8 mouse cellular contexts compared by ENCODE assay signal in the genomic region with DNA sequence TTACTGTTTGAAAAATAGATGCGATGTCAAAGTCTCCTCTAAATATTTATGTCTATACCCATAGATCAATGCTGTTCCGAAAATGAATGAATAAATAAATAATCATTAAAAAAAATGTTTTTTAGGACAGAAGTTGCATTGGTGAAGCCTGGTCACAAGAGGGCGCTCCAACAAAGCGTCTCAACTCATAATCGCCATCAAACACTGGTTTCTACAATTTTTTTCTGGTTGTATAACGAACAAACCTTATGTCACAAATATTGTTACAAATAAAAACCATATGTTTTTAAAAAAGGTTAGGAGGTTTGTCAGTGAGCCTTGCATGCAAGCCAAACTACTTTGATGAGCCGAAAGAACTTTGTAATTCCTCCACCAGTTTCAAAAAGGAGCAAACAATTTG. TPM values are rescaled to one million over a fixed set of nuclear protein-coding genes. Genes with fewer than 3 reads are reported as not detected.
DNase-seq lines count a peak whose midpoint lies in the region; ATAC-seq and TF ChIP-seq lines count a peak whose summit lies in the region.

No protein-coding gene starts in this region.

- H3K9me3 ChIP-seq in kidney, embryonic 14.5 days (ENCODE audit: control insufficient read depth, low read length), result no peaks in the 10 kb centered on the region
- H3K9me3 ChIP-seq in ES-Bruce4 (replicated peaks; ENCODE audit: control insufficient read depth, insufficient read depth, low read length, poor library complexity, severe bottlenecking), result no peaks in the 10 kb centered on the region

- no peaks in the 10 kb centered on the region for H3K4me1 ChIP-seq in kidney, embryonic 14.5 days (ENCODE audit: control insufficient read depth, insufficient read depth, low read length)
- H3K4me1 ChIP-seq in ES-Bruce4 (ENCODE audit: control insufficient read depth, insufficient read depth, low read length), result no peaks in the 10 kb centered on the region

- no peak overlapping the region for H3K4me2 ChIP-seq in kidney, embryonic 14.5 days (replicated peaks; ENCODE audit: low read depth, low read length)

- ATAC-seq in kidney, embryonic 14.5 days (ENCODE audit: low FRiP score, low TSS enrichment), result no peak
- ATAC-seq in megakaryocyte-erythroid progenitor cell, adult 5-6 weeks (replicated peaks; ENCODE audit: low FRiP score, low TSS enrichment, poor library complexity, severe bottlenecking), result no peak

- H3K4me3 ChIP-seq in kidney, embryonic 14.5 days (ENCODE audit: low read length), result no peak overlapping the region
- no peak overlapping the region for H3K4me3 ChIP-seq in ES-Bruce4 (ENCODE audit: low read depth, low read length)

- WGBS in kidney, embryonic 14.5 days, result 14% methylated on average over 7 of the region's 7 CpGs

- no peak overlapping the region for H3K27ac ChIP-seq in kidney, embryonic 14.5 days (ENCODE audit: low read depth, low read length)
- H3K27ac ChIP-seq in ES-Bruce4 (ENCODE audit: insufficient read depth, low read length), result no peak overlapping the region

- peak; percentile 14 to 25 for DNase-seq in cerebellum, adult 18-20 months
- no peak for DNase-seq in cerebellum, adult 9-11 months
- peak; percentile 62 to 72 for DNase-seq in kidney, postnatal 4 days
- DNase-seq in embryo, embryonic 10.5 days (ENCODE audit: low spot score), result peak; percentile 73
- peak; percentile 26 for DNase-seq in lung, postnatal 36 days

- no peak for TF ChIP-seq POLR2A in ES-Bruce4 (IDR thresholded peaks at IDR 0.05; ENCODE audit: insufficient read depth, low read length)

- no peak overlapping the region for H3K9ac ChIP-seq in kidney, embryonic 14.5 days (ENCODE audit: low read depth, low read length)
- no peak overlapping the region for H3K9ac ChIP-seq in ES-Bruce4 (ENCODE audit: low read depth, poor library complexity, severe bottlenecking)

- peaks cover 19% of the 10 kb centered on the region for H3K27me3 ChIP-seq in kidney, embryonic 14.5 days (ENCODE audit: control insufficient read depth, insufficient read depth, low read length)
- H3K27me3 ChIP-seq in ES-Bruce4 (ENCODE audit: control insufficient read depth, insufficient read depth, low read length, poor library complexity, severe bottlenecking), result peaks cover 1% of the 10 kb centered on the region; the same call in 1 of the 2 replicates

- TF ChIP-seq EP300 in ES-Bruce4 (IDR thresholded peaks at IDR 0.05; ENCODE audit: insufficient read depth, low read depth, low read length), result no peak

- peak; percentile 24 for TF ChIP-seq CTCF in ES-Bruce4 (IDR thresholded peaks at IDR 0.05; ENCODE audit: low read depth, low read length)

- H3K36me3 ChIP-seq in kidney, embryonic 14.5 days (ENCODE audit: control insufficient read depth, insufficient read depth, low read length), result no peaks in the 10 kb centered on the region
- H3K36me3 ChIP-seq in ES-Bruce4 (ENCODE audit: control insufficient read depth, insufficient read depth, low read length, poor library complexity, severe bottlenecking), result no peaks in the 10 kb centered on the region

RNA-seq across cellular contexts. Expression of gene Anxa2, which starts 52.2 kb away (rescaled TPM):
- 463 and 482 TPM in 2 replicates for polyA plus RNA-seq in kidney, embryonic 14.5 days (2014; fragmentation: Nextera tagmentation; extraction: Ambion mirVana)
- polyA plus RNA-seq in ES-Bruce4 (2011; ENCODE audit: insufficient read depth, insufficient read length, low read depth, missing spikeins), result 139 and 148 TPM in 2 replicates
- 5.0 and 20.7 TPM in 2 replicates for total RNA-seq in megakaryocyte-erythroid progenitor cell, adult 5-6 weeks (2014; fragmentation: Nextera tagmentation)
- total RNA-seq in megakaryocyte-erythroid progenitor cell, adult 5-6 weeks (2017), result 14.2 and 15.8 TPM in 2 replicates
